Mouse (Mus musculus) liver, postnatal 0 days (tissue): Measurements from ENCODE around the gene Tmem234.

Experiments used
- CTCF ChIP-seq: sonication (generic); IDR thresholded peaks from 2 replicates; pipeline ENCODE4 v1.5.1; 2016; ENCODE audit warnings: antibody characterized with exemption, low read depth
- EP300 ChIP-seq: IDR thresholded peaks from 2 replicates; pipeline ENCODE4 v1.6.1; 2016; ENCODE audit warnings: antibody characterized with exemption, low read depth, mild to moderate bottlenecking

GRCm38 (mm10) chr4:129662255-129662813, 61.9 kb downstream of the Tmem234 start:
- no peak for TF ChIP-seq CTCF
- TF ChIP-seq EP300, result no peak
